11 mouse cellular contexts compared by ENCODE assay signal in genomic region chr12:17012067-17012899, GRCm38 (mm10). TPM values are rescaled to one million over a fixed set of nuclear protein-coding genes. Genes with fewer than 3 reads are reported as not detected.
A peak's percentile ranks its signal among the peaks of the same experiment; 100 is the strongest.
DNase-seq lines count a peak whose midpoint lies in the region; ATAC-seq and TF ChIP-seq lines count a peak whose summit lies in the region.
"Had no signal": no experiment of that assay in that cellular context is flagged by ENCODE, and none has a peak within 500 bp of the region (broad histone marks: within the 10 kb centered on the region; RNA-seq: fewer than 3 reads in every experiment).

No protein-coding gene starts in this region.

- no peak overlapping the region for H3K4me2 ChIP-seq in heart, embryonic 12.5 days
- no peak overlapping the region for H3K4me2 ChIP-seq in lung, embryonic 14.5 days
- H3K4me2 ChIP-seq in embryonic facial prominence, embryonic 15.5 days (replicated peaks) = no peak overlapping the region
- H3K4me2 ChIP-seq in hindbrain, embryonic 15.5 days = no peak overlapping the region

- H3K9me3 ChIP-seq in heart, embryonic 12.5 days (replicated peaks) = 0 out of 2 replicates have a peak, but pooled peaks cover 11% of the 10 kb centered on the region
- no peaks in the 10 kb centered on the region for H3K9me3 ChIP-seq in lung, embryonic 14.5 days (ENCODE audit: low read depth, low read length)
- H3K9me3 ChIP-seq in embryonic facial prominence, embryonic 15.5 days (replicated peaks) = no peaks in the 10 kb centered on the region
- H3K9me3 ChIP-seq in hindbrain, embryonic 15.5 days = no peaks in the 10 kb centered on the region
- H3K9me3 ChIP-seq: embryonic facial prominence, embryonic 13.5 days had no signal

- intact Hi-C loops in heart, postnatal 36 days (cut with DNase I) = loop anchor here (10.0 kb wide), 1 partner anchor 427 kb away; no protein-coding TSS in a partner anchor

- ATAC-seq in heart, embryonic 12.5 days (ENCODE audit: insufficient number of reproducible peaks, low FRiP score) = peak; percentile 10; the same call in 1 of the 2 replicates
- ATAC-seq in lung, embryonic 14.5 days (ENCODE audit: insufficient read depth) = peak; percentile 50; the same call in 1 of the 2 replicates
- 0 out of 2 replicates have a peak, but pooled peaks have one; percentile 30 for ATAC-seq in embryonic facial prominence, embryonic 15.5 days (ENCODE audit: insufficient number of reproducible peaks, low FRiP score, low TSS enrichment, low read depth)
- ATAC-seq in hindbrain, embryonic 15.5 days (ENCODE audit: low FRiP score, low read depth) = peak; percentile 42

- no peak overlapping the region for H3K9ac ChIP-seq in heart, embryonic 12.5 days
- H3K9ac ChIP-seq in lung, embryonic 14.5 days = no peak overlapping the region
- no peak overlapping the region for H3K9ac ChIP-seq in embryonic facial prominence, embryonic 15.5 days
- H3K9ac ChIP-seq in hindbrain, embryonic 15.5 days = no peak overlapping the region

- no peak for TF ChIP-seq CTCF in lung, embryonic 14.5 days (IDR thresholded peaks at IDR 0.05; ENCODE audit: low read depth)

- H3K4me1 ChIP-seq in heart, embryonic 12.5 days (replicated peaks) = peaks cover 4% of the 10 kb centered on the region; the same call in 1 of the 2 replicates
- peaks cover 4% of the 10 kb centered on the region; the same call in 1 of the 2 replicates for H3K4me1 ChIP-seq in lung, embryonic 14.5 days (ENCODE audit: insufficient read depth)
- peaks cover 8% of the 10 kb centered on the region; the same call in 1 of the 2 replicates for H3K4me1 ChIP-seq in embryonic facial prominence, embryonic 15.5 days
- peaks cover 6% of the 10 kb centered on the region; the same call in 1 of the 2 replicates for H3K4me1 ChIP-seq in hindbrain, embryonic 15.5 days (replicated peaks)

- DNase-seq in heart, postnatal 36 days = no peak
- no peak for DNase-seq in lung, embryonic 14.5 days
- DNase-seq in lung, postnatal 10 days = no peak
- no peak for DNase-seq in frontal cortex, postnatal 25 days (ENCODE audit: low spot score in 2 of 2)
- no peak for DNase-seq in gastrocnemius, postnatal 10 days

- H3K27ac ChIP-seq in heart, embryonic 12.5 days (ENCODE audit: poor library complexity, severe bottlenecking) = no peak overlapping the region
- no peak overlapping the region for H3K27ac ChIP-seq in lung, embryonic 14.5 days (ENCODE audit: low read depth)
- no peak overlapping the region for H3K27ac ChIP-seq in embryonic facial prominence, embryonic 15.5 days (replicated peaks)
- H3K27ac ChIP-seq in hindbrain, embryonic 15.5 days (replicated peaks) = no peak overlapping the region
- H3K27ac ChIP-seq: embryonic facial prominence, embryonic 13.5 days had no signal

- no peak overlapping the region for H3K4me3 ChIP-seq in heart, embryonic 12.5 days
- H3K4me3 ChIP-seq in lung, embryonic 14.5 days (ENCODE audit: low read depth, low read length) = no peak overlapping the region
- no peak overlapping the region for H3K4me3 ChIP-seq in embryonic facial prominence, embryonic 15.5 days (replicated peaks)
- H3K4me3 ChIP-seq in hindbrain, embryonic 15.5 days = no peak overlapping the region

- no peaks in the 10 kb centered on the region for H3K27me3 ChIP-seq in heart, embryonic 12.5 days (replicated peaks)
- no peaks in the 10 kb centered on the region for H3K27me3 ChIP-seq in lung, embryonic 14.5 days (ENCODE audit: insufficient read depth, low read length)
- H3K27me3 ChIP-seq in embryonic facial prominence, embryonic 15.5 days = no peaks in the 10 kb centered on the region
- H3K27me3 ChIP-seq in hindbrain, embryonic 15.5 days = no peaks in the 10 kb centered on the region

- 72% methylated on average over 2 of the region's 2 CpGs for WGBS in heart, embryonic 12.5 days
- WGBS in lung, embryonic 14.5 days = 57% methylated on average over 2 of the region's 2 CpGs
- WGBS in embryonic facial prominence, embryonic 15.5 days = 69% methylated on average over 2 of the region's 2 CpGs
- WGBS in hindbrain, embryonic 15.5 days = 84% methylated on average over 2 of the region's 2 CpGs

- no peaks in the 10 kb centered on the region for H3K36me3 ChIP-seq in heart, embryonic 12.5 days
- no peaks in the 10 kb centered on the region for H3K36me3 ChIP-seq in lung, embryonic 14.5 days (ENCODE audit: insufficient read depth)
- H3K36me3 ChIP-seq in embryonic facial prominence, embryonic 15.5 days = no peaks in the 10 kb centered on the region
- no peaks in the 10 kb centered on the region for H3K36me3 ChIP-seq in hindbrain, embryonic 15.5 days
- H3K36me3 ChIP-seq: embryonic facial prominence, embryonic 13.5 days; G1E had no signal

RNA-seq across cellular contexts. Expression of gene 2410004P03Rik, which starts 0.8 kb away (rescaled TPM):
- 0.31 and 0.40 TPM in 2 replicates for polyA plus RNA-seq in heart, embryonic 12.5 days (2016; fragmentation: Nextera tagmentation; extraction: Ambion mirVana)
- under 1 TPM in 1 of 2 experiments, not detected in 1; 0.22 TPM for total RNA-seq in heart, postnatal 36 days (2021)
- polyA plus RNA-seq in lung, embryonic 14.5 days (2014; fragmentation: Nextera tagmentation; extraction: Ambion mirVana) = 0.26 and 0.29 TPM in 2 replicates
- 5.5 and 11.0 TPM in 2 replicates for polyA plus RNA-seq in embryonic facial prominence, embryonic 15.5 days (2015; fragmentation: Nextera tagmentation; extraction: Ambion mirVana)
- polyA plus RNA-seq in hindbrain, embryonic 15.5 days (2015; fragmentation: Nextera tagmentation; extraction: Ambion mirVana) = 4.3 and 7.4 TPM in 2 replicates
- not detected for total RNA-seq in gastrocnemius, postnatal 10 days (2021)
- polyA plus RNA-seq: G1E; liver, embryonic 16.5 days had no signal

RNA-seq across cellular contexts. Expression of gene Pqlc3, which starts 12.1 kb away (rescaled TPM):
- polyA plus RNA-seq in heart, embryonic 12.5 days (2016; fragmentation: Nextera tagmentation; extraction: Ambion mirVana) = 3.5 and 4.8 TPM in 2 replicates
- total RNA-seq in heart, postnatal 36 days (2021) = 1 to 10 TPM; 4.0 to 4.9 TPM
- polyA plus RNA-seq in lung, embryonic 14.5 days (2014; fragmentation: Nextera tagmentation; extraction: Ambion mirVana) = 3.7 and 3.8 TPM in 2 replicates
- polyA plus RNA-seq in embryonic facial prominence, embryonic 15.5 days (2015; fragmentation: Nextera tagmentation; extraction: Ambion mirVana) = 17.7 and 20.1 TPM in 2 replicates
- polyA plus RNA-seq in hindbrain, embryonic 15.5 days (2015; fragmentation: Nextera tagmentation; extraction: Ambion mirVana) = 2.4 and 2.6 TPM in 2 replicates
- total RNA-seq in gastrocnemius, postnatal 10 days (2021) = 1 to 10 TPM; 1.8 to 2.4 TPM
